Mouse (Mus musculus) T-helper 1 cell (primary cell): ENCODE data around the gene Mcrip2.

Experiments used
- in situ Hi-C: fragments of 300-600 bp; cut with MboI, MseI; formaldehyde crosslinking; loops from one replicate; pipeline ENCODE4 v1.15.1; 2025; ENCODE audit warnings: high pct_unique_total_duplicates

Gene Mcrip2

GRCm38 (mm10) chr17:25868601-25869191 lies at the start of gene Mcrip2:
Gene Mcrip2, minus strand, starts transcription at chr17:25868764.
- in situ Hi-C loops = no loop called here

GRCm38 (mm10) chr17:25918037-25918750 lies 49.6 kb upstream of the Mcrip2 start:
- in situ Hi-C loops = no loop called here

- in situ Hi-C loops = no loop called here
Observed at GRCm38 (mm10) chr17:25916931-25917647, 48.5 kb upstream of the Mcrip2 start.

- in situ Hi-C loops = no loop called here
Observed at GRCm38 (mm10) chr17:25914295-25914694, 45.7 kb upstream of the Mcrip2 start.

- in situ Hi-C loops = no loop called here
Observed at GRCm38 (mm10) chr17:25913877-25914275, 45.3 kb upstream of the Mcrip2 start.

DNA sequence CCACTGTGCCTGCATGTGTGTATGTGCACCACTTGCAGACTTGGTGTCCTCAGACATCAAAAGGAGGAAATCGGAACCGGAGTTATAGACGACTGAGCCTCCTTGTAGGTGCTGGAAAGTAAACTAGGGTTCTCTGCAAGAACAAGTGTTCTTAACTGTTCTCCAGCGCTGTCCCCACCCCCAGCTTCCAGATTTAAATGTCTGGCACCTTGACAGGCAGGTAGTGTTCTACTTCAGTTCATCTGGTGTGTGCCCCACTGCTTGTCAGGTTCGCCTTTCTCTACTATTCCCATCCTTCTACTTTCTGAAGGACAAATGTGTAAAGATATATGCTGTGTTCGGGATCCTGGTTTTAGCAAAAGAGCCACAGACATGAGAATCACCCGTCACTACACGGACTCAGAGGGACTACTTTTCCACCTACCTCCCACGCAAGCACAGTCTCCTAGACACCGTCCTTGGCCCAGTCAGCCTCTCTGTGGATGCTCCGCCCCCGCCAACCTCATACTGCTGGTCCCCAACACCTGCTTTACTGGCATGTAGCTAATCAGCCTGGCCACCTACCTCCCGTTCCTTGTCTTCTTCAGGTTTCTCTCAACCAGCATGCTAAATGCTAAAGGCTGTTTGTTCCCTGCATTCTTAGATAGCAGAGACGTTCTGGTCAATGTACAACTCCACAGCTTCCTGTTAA lies 44.8 kb upstream of the Mcrip2 start:
- in situ Hi-C loops = no loop called here

- in situ Hi-C loops = no loop called here
Observed at GRCm38 (mm10) chr17:25911816-25912215, 43.3 kb upstream of the Mcrip2 start.

DNA sequence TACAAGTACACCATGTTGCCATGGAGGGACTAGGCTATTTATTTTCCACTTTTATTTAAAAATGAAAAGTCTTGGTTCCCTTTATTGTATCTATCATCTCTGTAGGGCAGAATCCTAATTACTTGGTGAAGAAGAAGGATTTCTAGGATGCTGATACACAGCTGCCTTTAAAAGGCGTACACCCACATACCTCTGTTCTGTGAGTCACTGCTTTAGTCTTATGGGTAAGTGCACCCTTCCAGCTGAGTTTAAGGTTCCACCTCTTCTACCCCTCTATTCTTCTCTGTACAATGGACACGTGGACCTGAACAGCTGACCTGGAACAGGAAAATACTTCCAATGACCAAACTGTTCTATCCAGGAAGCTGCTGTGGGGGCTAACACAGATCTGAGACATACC lies 39.1 kb upstream of the Mcrip2 start:
- in situ Hi-C loops = no loop called here

- in situ Hi-C loops = no loop called here
Observed at GRCm38 (mm10) chr17:25903061-25903460, 34.5 kb upstream of the Mcrip2 start.

- in situ Hi-C loops = no loop called here
Observed at GRCm38 (mm10) chr17:25900193-25900592, 31.6 kb upstream of the Mcrip2 start.

DNA sequence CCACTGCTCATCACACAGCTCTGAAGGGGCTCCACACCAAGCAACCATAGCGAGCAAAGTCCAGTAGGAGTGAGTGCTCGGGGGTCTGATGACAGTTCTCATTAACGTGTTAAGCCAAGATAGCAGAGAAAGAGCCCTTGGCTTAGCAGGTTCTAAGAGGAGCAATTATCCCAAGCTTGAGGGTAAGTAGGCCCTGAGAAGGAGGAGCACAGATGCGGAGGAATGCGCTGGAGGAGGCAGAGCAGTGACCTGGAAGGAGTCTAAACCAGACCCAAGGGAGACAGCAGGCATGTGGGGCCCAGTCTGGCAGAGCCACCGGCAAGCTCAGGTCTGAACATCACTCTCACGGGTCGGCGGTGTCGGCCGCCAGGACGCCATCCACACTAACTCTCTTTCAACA lies 27.3 kb upstream of the Mcrip2 start:
- in situ Hi-C loops = no loop called here

DNA sequence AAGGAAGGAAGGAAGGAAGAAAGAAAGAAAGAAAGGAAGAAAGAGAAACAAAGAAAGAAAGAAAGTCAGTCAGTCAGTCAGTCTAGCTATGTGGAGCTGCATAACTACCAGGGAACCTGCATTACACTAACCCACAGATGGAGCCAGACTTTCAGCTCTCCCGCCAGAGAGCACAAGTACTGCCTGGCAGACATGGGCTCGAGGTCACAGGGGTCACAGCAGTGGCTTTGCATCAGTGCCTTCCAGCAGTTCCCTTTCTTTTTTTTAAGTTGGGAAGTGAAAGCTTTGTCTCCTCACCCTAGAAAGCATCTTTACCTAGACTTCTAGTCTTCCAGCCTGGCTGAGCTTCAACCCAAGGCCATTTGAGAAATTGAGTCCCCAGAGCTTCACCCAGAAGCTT lies 26.9 kb upstream of the Mcrip2 start:
- in situ Hi-C loops = no loop called here

DNA sequence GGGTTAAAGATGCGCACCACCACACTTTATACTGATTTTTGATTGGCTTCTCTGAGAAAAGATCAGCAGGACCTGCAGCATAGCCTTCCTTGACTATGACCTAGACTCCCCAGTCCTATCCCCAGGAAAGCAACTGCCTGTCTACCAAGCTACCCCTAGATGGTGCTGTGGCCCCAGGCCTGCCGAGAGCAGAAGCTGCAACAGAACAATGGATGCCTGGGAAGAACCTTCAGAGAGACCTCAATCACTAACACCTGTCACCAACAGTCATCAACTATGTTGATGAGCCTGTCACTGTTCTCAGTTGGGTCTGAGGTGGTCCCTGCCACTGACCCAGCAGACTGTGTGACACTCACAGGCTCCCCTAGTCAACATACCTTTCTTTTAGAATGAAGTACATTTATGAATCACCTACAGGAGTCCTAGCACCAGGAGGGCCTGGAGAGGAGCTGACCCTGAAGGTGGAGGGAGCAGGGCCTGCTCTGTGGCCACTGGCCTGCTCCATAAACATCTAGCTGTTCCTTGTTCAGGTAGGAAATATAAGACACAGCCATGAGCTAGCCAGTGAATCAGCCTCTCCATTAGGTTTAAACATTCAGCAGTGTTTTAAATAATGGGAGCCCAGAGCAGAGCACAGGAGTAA lies 25.5 kb upstream of the Mcrip2 start:
- in situ Hi-C loops = no loop called here

- in situ Hi-C loops = no loop called here
Observed at GRCm38 (mm10) chr17:25888837-25889236, 20.3 kb upstream of the Mcrip2 start.

DNA sequence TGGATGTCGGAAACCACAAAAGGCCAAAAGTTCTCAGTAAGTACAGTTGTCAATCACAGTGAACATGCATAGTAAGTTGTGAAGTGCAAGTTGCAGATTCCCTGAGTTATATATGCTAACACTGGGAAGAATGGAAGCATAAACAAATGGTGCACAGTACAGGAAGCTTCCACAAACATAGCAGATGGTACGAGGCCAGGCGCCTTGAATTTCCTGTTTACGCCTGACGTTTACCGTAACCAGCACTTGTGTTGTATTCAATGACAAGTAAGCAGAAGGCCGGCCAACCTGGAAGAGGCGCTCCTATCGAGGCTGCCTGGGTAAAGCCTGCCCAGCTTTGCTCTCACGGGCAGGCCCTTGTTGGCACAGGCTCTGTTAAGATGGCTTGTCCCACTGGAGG lies 18.9 kb upstream of the Mcrip2 start:
- in situ Hi-C loops = no loop called here

DNA sequence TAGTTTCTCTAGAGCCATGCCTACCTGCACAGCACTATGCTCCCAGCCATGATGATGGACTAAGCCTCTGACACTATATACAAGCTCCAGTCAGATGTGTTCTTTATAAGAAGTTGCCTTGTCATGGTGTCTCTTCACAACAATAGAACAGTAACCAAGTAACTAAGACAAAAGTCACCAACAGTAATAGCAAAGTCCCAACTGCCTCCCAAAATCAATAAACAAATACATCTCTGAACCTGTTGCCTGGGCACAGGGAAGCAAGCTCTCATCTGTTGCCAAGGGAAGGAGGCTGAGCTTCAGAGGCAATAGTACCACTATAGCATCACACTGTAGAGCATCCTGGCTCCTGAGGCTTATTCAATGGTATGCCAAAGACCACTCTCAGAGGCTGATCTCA lies 18.2 kb upstream of the Mcrip2 start:
- in situ Hi-C loops = no loop called here

DNA sequence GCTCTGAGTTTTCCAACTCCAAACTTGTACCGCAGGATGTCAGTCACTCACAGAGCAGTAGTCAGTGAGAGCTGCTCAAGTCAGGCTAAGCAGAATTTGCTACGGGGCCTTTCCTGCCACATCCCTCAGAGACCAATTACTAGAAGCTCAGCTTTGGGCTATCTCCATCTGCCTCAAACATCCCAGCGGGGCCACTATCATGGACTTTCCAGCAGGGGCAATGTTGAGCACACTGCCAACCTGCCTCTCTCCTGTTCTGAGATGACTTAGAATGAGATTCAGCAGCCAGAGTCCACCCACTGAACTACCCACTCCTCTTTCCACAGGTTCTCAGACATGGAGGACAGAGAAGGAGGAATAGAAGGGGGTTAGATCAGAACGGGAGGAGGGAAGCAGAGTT lies 17.1 kb upstream of the Mcrip2 start:
- in situ Hi-C loops = no loop called here

DNA sequence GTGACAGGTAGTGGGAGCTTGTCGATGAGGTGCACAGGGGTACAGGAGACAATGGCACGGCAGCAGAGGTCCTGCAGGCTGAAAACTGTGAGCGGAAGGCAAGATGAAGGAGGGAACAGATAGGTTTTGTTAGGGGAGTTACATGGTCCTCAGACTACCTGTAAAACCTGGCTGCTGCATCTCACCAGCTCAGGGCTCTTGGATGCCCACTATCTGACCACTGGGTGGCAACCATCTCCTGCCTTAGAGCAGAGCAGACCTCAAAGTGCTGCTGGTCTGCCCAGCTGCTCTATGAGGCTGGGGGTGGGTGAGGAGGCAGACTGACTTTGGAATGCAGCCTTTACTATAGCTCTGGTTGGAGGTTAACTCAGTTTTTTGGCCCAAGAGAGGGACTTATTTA lies 15.3 kb upstream of the Mcrip2 start:
- in situ Hi-C loops = no loop called here

DNA sequence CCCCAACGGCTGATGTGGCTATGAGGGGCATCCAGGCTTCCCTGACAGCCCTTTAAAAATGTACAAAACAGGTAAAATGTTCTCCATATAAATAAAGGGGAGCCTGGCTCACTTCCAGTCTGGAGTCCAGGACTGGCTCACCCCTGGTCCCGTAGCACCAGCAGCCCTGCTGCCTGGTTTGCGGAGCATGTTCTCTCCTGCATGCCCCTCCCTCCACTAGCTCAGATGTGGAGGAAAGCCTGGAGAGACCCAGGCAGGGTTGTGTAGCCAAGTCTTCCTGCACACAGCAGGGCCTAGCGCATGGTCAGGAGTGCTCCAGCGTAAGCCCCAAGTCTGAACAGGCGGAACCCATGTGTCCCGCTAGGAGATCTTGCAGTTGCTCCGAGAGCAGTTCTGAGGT lies 14.7 kb upstream of the Mcrip2 start:
- in situ Hi-C loops = no loop called here

DNA sequence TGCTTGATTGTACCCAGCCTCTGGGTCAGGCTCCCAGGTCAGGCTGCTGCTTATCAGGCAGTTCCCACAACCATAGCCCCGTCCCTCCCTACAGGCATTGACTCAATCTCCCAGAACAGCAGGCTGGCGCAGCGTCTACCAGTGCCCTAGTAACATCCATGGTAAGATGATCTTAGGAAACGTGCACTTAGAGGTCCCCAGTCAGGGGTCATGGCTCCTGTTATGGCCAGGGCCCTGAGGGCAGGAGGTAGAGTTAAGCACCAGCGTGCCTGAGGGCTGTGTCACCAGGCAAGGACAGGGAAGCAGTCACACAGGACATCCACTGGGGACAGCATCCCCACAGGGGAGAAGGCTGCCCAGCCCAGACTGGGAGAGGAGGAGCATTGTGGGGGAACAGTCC lies 13.7 kb upstream of the Mcrip2 start:
- in situ Hi-C loops = no loop called here

DNA sequence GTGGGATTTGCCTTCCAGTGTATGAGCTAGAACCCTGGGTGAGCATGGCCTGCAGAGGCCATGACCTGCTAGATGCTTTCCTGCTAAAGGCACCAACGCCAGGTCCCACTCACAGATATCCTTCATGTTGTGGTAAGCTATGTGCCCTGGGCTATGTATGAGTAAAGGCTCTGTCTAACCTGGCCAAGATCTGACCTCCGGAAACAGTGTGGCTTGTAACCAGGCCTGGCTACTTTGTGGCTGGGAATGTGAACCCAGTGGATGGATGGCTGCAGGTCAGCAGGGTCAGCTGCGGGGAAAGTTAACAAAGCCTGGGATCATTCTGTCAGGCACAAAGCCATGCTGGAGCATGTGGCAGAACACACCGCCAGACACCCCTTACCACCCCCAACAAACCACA lies 13.1 kb upstream of the Mcrip2 start:
- in situ Hi-C loops = no loop called here
